Mouse (Mus musculus): ENCODE results near the gene Gucy1b2.

GRCm38 (mm10) chr14:62383786-62384299, 72.2 kb downstream of the Gucy1b2 start:
- TF ChIP-seq CTCF (IDR thresholded peaks at IDR 0.05): no peak
- no peak for TF ChIP-seq EP300 (IDR thresholded peaks at IDR 0.05)

All from lung, postnatal 0 days (tissue).